Mouse (Mus musculus): ENCODE results near the gene Xrcc4. TPM values are rescaled to one million over a fixed set of nuclear protein-coding genes. Genes with fewer than 3 reads are reported as not detected.
"Not testable (repeated sequence)": the region's sequence is repeated elsewhere in the genome, so short reads cannot be mapped to it uniquely, and the experiment has no call there.

Xrcc4 gene
- polyA plus RNA-seq (2014; fragmentation: Nextera tagmentation; extraction: Ambion mirVana), result 18.5 and 20.0 TPM in 2 replicates

GRCm38 (mm10) chr13:90088962-90089824, at the start of gene Xrcc4, which contains the start of gene Tmem167:
Gene Xrcc4, minus strand, starts transcription at chr13:90089608.
Gene Tmem167, plus strand, starts transcription at chr13:90089123.
- no peaks in the 10 kb centered on the region for H3K27me3 ChIP-seq (ENCODE audit: control insufficient read depth, insufficient read depth, low read length)
- H3K4me1 ChIP-seq (ENCODE audit: control insufficient read depth, insufficient read depth, low read length), result peaks cover 3% of the 10 kb centered on the region; the same call in 1 of the 2 replicates
- no peaks in the 10 kb centered on the region; the same call in 1 of the 2 replicates for H3K36me3 ChIP-seq (ENCODE audit: control insufficient read depth, insufficient read depth, low read length)
- peak within 1 kb of the TSS; percentile 79 for H3K4me2 ChIP-seq
- peak within 1 kb of the TSS; percentile 88 for H3K27ac ChIP-seq (ENCODE audit: low read depth, low read length)
- H3K9me3 ChIP-seq (replicated peaks; ENCODE audit: control insufficient read depth, low read length), result no peaks in the 10 kb centered on the region
- peak within 1 kb of the TSS; percentile 94 for H3K9ac ChIP-seq (ENCODE audit: low read depth, low read length)
- ATAC-seq (replicated peaks; ENCODE audit: insufficient number of reproducible peaks, low FRiP score, low TSS enrichment), result peak; percentile 100
- peak within 1 kb of the TSS; percentile 90 for H3K4me3 ChIP-seq (ENCODE audit: low read depth, low read length)
- WGBS (ENCODE audit: insufficient replicate concordance), result 3% methylated on average over 41 of the region's 41 CpGs

- no peak for ATAC-seq (replicated peaks; ENCODE audit: insufficient number of reproducible peaks, low FRiP score, low TSS enrichment)
- no peak overlapping the region for H3K4me3 ChIP-seq (ENCODE audit: low read depth, low read length)
- no peak overlapping the region for H3K9ac ChIP-seq (ENCODE audit: low read depth, low read length)
- no peak overlapping the region for H3K27ac ChIP-seq (ENCODE audit: low read depth, low read length)
- no peaks in the 10 kb centered on the region for H3K27me3 ChIP-seq (ENCODE audit: control insufficient read depth, insufficient read depth, low read length)
- no peak overlapping the region for H3K4me2 ChIP-seq
- no peaks in the 10 kb centered on the region for H3K9me3 ChIP-seq (replicated peaks; ENCODE audit: control insufficient read depth, low read length)
- no peaks in the 10 kb centered on the region for H3K4me1 ChIP-seq (ENCODE audit: control insufficient read depth, insufficient read depth, low read length)
- no peaks in the 10 kb centered on the region for H3K36me3 ChIP-seq (ENCODE audit: control insufficient read depth, insufficient read depth, low read length)
- 82% methylated on average over 3 of the region's 3 CpGs for WGBS (ENCODE audit: insufficient replicate concordance)
Measured at GRCm38 (mm10) chr13:90136156-90136910, 46.9 kb upstream of the Xrcc4 start.

- WGBS (ENCODE audit: insufficient replicate concordance), result 65% methylated on average over 1 of the region's 1 CpGs
- H3K9me3 ChIP-seq (replicated peaks; ENCODE audit: control insufficient read depth, low read length), result no peaks in the 10 kb centered on the region
- no peak overlapping the region for H3K9ac ChIP-seq (ENCODE audit: low read depth, low read length)
- H3K27ac ChIP-seq (ENCODE audit: low read depth, low read length), result no peak overlapping the region
- H3K27me3 ChIP-seq (ENCODE audit: control insufficient read depth, insufficient read depth, low read length), result no peaks in the 10 kb centered on the region
- no peaks in the 10 kb centered on the region for H3K4me1 ChIP-seq (ENCODE audit: control insufficient read depth, insufficient read depth, low read length)
- ATAC-seq (replicated peaks; ENCODE audit: insufficient number of reproducible peaks, low FRiP score, low TSS enrichment), result no peak
- H3K4me2 ChIP-seq, result no peak overlapping the region
- H3K36me3 ChIP-seq (ENCODE audit: control insufficient read depth, insufficient read depth, low read length), result no peaks in the 10 kb centered on the region
- no peak overlapping the region for H3K4me3 ChIP-seq (ENCODE audit: low read depth, low read length)
Measured at GRCm38 (mm10) chr13:90111681-90112080, 22.3 kb upstream of the Xrcc4 start.

GRCm38 (mm10) chr13:90108746-90109145, 19.3 kb upstream of the Xrcc4 start:
- not testable (repeated sequence) for ATAC-seq (replicated peaks; ENCODE audit: insufficient number of reproducible peaks, low FRiP score, low TSS enrichment); H3K4me2 ChIP-seq; H3K4me1 ChIP-seq (ENCODE audit: control insufficient read depth, insufficient read depth, low read length); H3K27ac ChIP-seq (ENCODE audit: low read depth, low read length); H3K36me3 ChIP-seq (ENCODE audit: control insufficient read depth, insufficient read depth, low read length); H3K9me3 ChIP-seq (replicated peaks; ENCODE audit: control insufficient read depth, low read length); H3K9ac ChIP-seq (ENCODE audit: low read depth, low read length); H3K27me3 ChIP-seq (ENCODE audit: control insufficient read depth, insufficient read depth, low read length); H3K4me3 ChIP-seq (ENCODE audit: low read depth, low read length)
- 93% methylated on average over 5 of the region's 5 CpGs for WGBS (ENCODE audit: insufficient replicate concordance)

GRCm38 (mm10) chr13:90106139-90106538, 16.7 kb upstream of the Xrcc4 start:
- H3K9ac ChIP-seq (ENCODE audit: low read depth, low read length), result no peak overlapping the region
- WGBS (ENCODE audit: insufficient replicate concordance), result 90% methylated on average over 7 of the region's 7 CpGs
- no peak for ATAC-seq (replicated peaks; ENCODE audit: insufficient number of reproducible peaks, low FRiP score, low TSS enrichment)
- no peak overlapping the region for H3K27ac ChIP-seq (ENCODE audit: low read depth, low read length)
- peaks cover 16% of the 10 kb centered on the region for H3K36me3 ChIP-seq (ENCODE audit: control insufficient read depth, insufficient read depth, low read length)
- no peak overlapping the region for H3K4me2 ChIP-seq
- no peaks in the 10 kb centered on the region for H3K9me3 ChIP-seq (replicated peaks; ENCODE audit: control insufficient read depth, low read length)
- H3K27me3 ChIP-seq (ENCODE audit: control insufficient read depth, insufficient read depth, low read length), result no peaks in the 10 kb centered on the region
- no peak overlapping the region for H3K4me3 ChIP-seq (ENCODE audit: low read depth, low read length)
- H3K4me1 ChIP-seq (ENCODE audit: control insufficient read depth, insufficient read depth, low read length), result no peaks in the 10 kb centered on the region

- Histone ChIP-seq H3K4me3 (ENCODE audit: low read depth, low read length) (no peak overlapping the region), H3K27ac (ENCODE audit: low read depth, low read length) (no peak overlapping the region), H3K27me3 (ENCODE audit: control insufficient read depth, insufficient read depth, low read length) (no peaks in the 10 kb centered on the region), H3K36me3 (ENCODE audit: control insufficient read depth, insufficient read depth, low read length) (peaks cover 17% of the 10 kb centered on the region), H3K4me1 (ENCODE audit: control insufficient read depth, insufficient read depth, low read length) (no peaks in the 10 kb centered on the region), H3K9me3 (replicated peaks; ENCODE audit: control insufficient read depth, low read length) (no peaks in the 10 kb centered on the region), H3K4me2 (no peak overlapping the region), H3K9ac (ENCODE audit: low read depth, low read length) (no peak overlapping the region)
- ATAC-seq (replicated peaks; ENCODE audit: insufficient number of reproducible peaks, low FRiP score, low TSS enrichment), result no peak
Measured at GRCm38 (mm10) chr13:90101514-90101913, 12.1 kb upstream of the Xrcc4 start.

- peak overlapping the region; percentile 94 for H3K9ac ChIP-seq (ENCODE audit: low read depth, low read length)
- H3K9me3 ChIP-seq (replicated peaks; ENCODE audit: control insufficient read depth, low read length), result no peaks in the 10 kb centered on the region
- no peaks in the 10 kb centered on the region for H3K27me3 ChIP-seq (ENCODE audit: control insufficient read depth, insufficient read depth, low read length)
- H3K36me3 ChIP-seq (ENCODE audit: control insufficient read depth, insufficient read depth, low read length), result no peaks in the 10 kb centered on the region; the same call in 1 of the 2 replicates
- WGBS (ENCODE audit: insufficient replicate concordance), result 1% methylated on average over 27 of the region's 27 CpGs
- peak overlapping the region; percentile 79 for H3K4me2 ChIP-seq
- peak; percentile 68 for ATAC-seq (replicated peaks; ENCODE audit: insufficient number of reproducible peaks, low FRiP score, low TSS enrichment)
- peaks cover 3% of the 10 kb centered on the region; the same call in 1 of the 2 replicates for H3K4me1 ChIP-seq (ENCODE audit: control insufficient read depth, insufficient read depth, low read length)
- H3K4me3 ChIP-seq (ENCODE audit: low read depth, low read length), result peak overlapping the region; percentile 90
- peak overlapping the region; percentile 82 for H3K27ac ChIP-seq (ENCODE audit: low read depth, low read length)
Measured at GRCm38 (mm10) chr13:90089825-90090183, 396 bp upstream of the Xrcc4 start.

GRCm38 (mm10) chr13:90061877-90062276, 27.5 kb downstream of the Xrcc4 start:
- ATAC-seq (replicated peaks; ENCODE audit: insufficient number of reproducible peaks, low FRiP score, low TSS enrichment), result no peak

More at GRCm38 (mm10) chr13:90061877-90062276, 27.5 kb downstream of the Xrcc4 start:
- Histone ChIP-seq H3K9ac (ENCODE audit: low read depth, low read length) (no peak overlapping the region), H3K27ac (ENCODE audit: low read depth, low read length) (no peak overlapping the region), H3K4me3 (ENCODE audit: low read depth, low read length) (no peak overlapping the region), H3K4me1 (ENCODE audit: control insufficient read depth, insufficient read depth, low read length) (no peaks in the 10 kb centered on the region), H3K4me2 (no peak overlapping the region), H3K9me3 (replicated peaks; ENCODE audit: control insufficient read depth, low read length) (no peaks in the 10 kb centered on the region), H3K27me3 (ENCODE audit: control insufficient read depth, insufficient read depth, low read length) (no peaks in the 10 kb centered on the region), H3K36me3 (ENCODE audit: control insufficient read depth, insufficient read depth, low read length) (no peaks in the 10 kb centered on the region)
- 83% methylated on average over 1 of the region's 1 CpGs for WGBS (ENCODE audit: insufficient replicate concordance)

Measured in heart, embryonic 11.5 days (tissue).